Mouse (Mus musculus) neural tube, embryonic 11.5 days (tissue): ENCODE measurements around the gene Frrs1l. TPM values are rescaled to one million over a fixed set of nuclear protein-coding genes. Genes with fewer than 3 reads are reported as not detected.

ENCODE experiments used
- ATAC-seq: fragments of 200-750 bp; cut with Nextera tagmentation; 2 replicates; pipeline ENCODE4 v1.8.0; 2017; ENCODE audit warnings: moderate number of reproducible peaks, mild to moderate bottlenecking, moderate TSS enrichment, moderate library complexity; ENCODE audit not compliant: insufficient read depth, low FRiP score, low TSS enrichment
- DNase-seq: peaks from one replicate; pipeline ENCODE4 v3.0.0-alpha.2; 2015; ENCODE audit warnings: low spot score
- H3K27ac ChIP-seq: fragments of 300-500 bp; sonication (generic); 2 replicates; pipeline ENCODE4 v1.5.1; 2014; ENCODE audit warnings: low read depth, mild to moderate bottlenecking, low read length
- H3K27me3 ChIP-seq: fragments of 300-500 bp; sonication (generic); 2 replicates; pipeline ENCODE4 v1.6.1; 2014; ENCODE audit warnings: mild to moderate bottlenecking, low read length, mixed read lengths; ENCODE audit not compliant: control insufficient read depth, insufficient read depth
- H3K36me3 ChIP-seq: fragments of 300-500 bp; sonication (generic); 2 replicates; pipeline ENCODE4 v1.6.1; 2014; ENCODE audit warnings: mild to moderate bottlenecking, low read length, moderate library complexity, mixed read lengths; ENCODE audit not compliant: control insufficient read depth, insufficient read depth
- H3K4me1 ChIP-seq: fragments of 300-500 bp; sonication (generic); 2 replicates; pipeline ENCODE4 v1.6.1; 2014; ENCODE audit warnings: low read length, mixed read lengths; ENCODE audit not compliant: control insufficient read depth, insufficient read depth
- H3K4me2 ChIP-seq: fragments of 300-500 bp; sonication (generic); 2 replicates; pipeline ENCODE4 v1.6.1; 2014; ENCODE audit warnings: low read depth, mild to moderate bottlenecking, moderate library complexity
- H3K4me3 ChIP-seq: fragments of 300-500 bp; sonication (generic); 2 replicates; pipeline ENCODE4 v1.5.1; 2014; ENCODE audit warnings: low read depth, low read length
- H3K9ac ChIP-seq: fragments of 300-500 bp; sonication (generic); 2 replicates; pipeline ENCODE4 v1.6.1; 2014; ENCODE audit warnings: mild to moderate bottlenecking, low read length
- H3K9me3 ChIP-seq: fragments of 300-500 bp; sonication (generic); 2 replicates; pipeline ENCODE4 v1.6.1; 2016; ENCODE audit warnings: low read length; ENCODE audit not compliant: control insufficient read depth
- WGBS: fragments of 180-500 bp; shearing (Covaris S2); extraction: QIAGEN DNeasy Blood & Tissue Kit; methylation state at CpG from one replicate; pipeline ENCODE4 v1.1.7; 2014; 5-methylcytosine and 5-hydroxymethylcytosine counted together
- polyA plus RNA-seq: library from polyadenylated mRNA; unstranded; fragments of >200 nt; fragmentation: Nextera tagmentation; extraction: Ambion mirVana; gene quantifications from 2 replicates; pipeline ENCODE4 v1.2.1, GENCODE M21; 2014

Frrs1l gene
- 6.1 and 7.2 TPM in 2 replicates for polyA plus RNA-seq

DNA sequence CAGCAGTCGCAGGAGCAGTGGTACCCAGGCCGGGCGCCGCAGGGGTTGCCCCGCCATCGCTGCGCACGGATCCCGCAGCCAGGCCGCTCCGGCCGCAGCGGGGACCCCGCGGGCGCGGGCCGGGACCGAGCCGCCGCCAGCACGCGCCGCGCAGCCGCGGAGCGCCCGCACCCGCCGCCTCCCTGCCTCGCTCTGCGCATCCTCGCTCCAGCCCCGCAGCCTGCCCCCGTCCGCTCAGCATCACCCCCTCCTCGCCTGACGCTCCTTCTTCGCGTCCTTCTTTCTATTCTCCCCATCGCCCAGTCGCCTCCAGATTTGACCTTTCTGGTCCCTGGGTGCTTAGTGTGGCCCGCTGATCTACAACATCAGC is at the start of gene Frrs1l:
Gene Frrs1l (minus strand): TSS at position 177 of the 370 bp plus-strand sequence.
- 0% methylated on average over 25 of the region's 44 CpGs for WGBS
- H3K4me1 ChIP-seq = no peaks in the 10 kb centered on the region; the same call in 1 of the 2 replicates
- H3K27ac ChIP-seq = 0 out of 2 replicates have a peak within 1 kb of the TSS, but pooled peaks have one; percentile 42
- H3K9ac ChIP-seq = peak within 1 kb of the TSS; percentile 75
- H3K4me2 ChIP-seq = peak within 1 kb of the TSS; percentile 95
- peak; percentile 60 for DNase-seq
- ATAC-seq = peak; percentile 85
- no peaks in the 10 kb centered on the region for H3K36me3 ChIP-seq
- H3K27me3 ChIP-seq = peaks cover 13% of the 10 kb centered on the region; the same call in 1 of the 2 replicates
- no peaks in the 10 kb centered on the region for H3K9me3 ChIP-seq
- H3K4me3 ChIP-seq = peak within 1 kb of the TSS; percentile 75

DNA sequence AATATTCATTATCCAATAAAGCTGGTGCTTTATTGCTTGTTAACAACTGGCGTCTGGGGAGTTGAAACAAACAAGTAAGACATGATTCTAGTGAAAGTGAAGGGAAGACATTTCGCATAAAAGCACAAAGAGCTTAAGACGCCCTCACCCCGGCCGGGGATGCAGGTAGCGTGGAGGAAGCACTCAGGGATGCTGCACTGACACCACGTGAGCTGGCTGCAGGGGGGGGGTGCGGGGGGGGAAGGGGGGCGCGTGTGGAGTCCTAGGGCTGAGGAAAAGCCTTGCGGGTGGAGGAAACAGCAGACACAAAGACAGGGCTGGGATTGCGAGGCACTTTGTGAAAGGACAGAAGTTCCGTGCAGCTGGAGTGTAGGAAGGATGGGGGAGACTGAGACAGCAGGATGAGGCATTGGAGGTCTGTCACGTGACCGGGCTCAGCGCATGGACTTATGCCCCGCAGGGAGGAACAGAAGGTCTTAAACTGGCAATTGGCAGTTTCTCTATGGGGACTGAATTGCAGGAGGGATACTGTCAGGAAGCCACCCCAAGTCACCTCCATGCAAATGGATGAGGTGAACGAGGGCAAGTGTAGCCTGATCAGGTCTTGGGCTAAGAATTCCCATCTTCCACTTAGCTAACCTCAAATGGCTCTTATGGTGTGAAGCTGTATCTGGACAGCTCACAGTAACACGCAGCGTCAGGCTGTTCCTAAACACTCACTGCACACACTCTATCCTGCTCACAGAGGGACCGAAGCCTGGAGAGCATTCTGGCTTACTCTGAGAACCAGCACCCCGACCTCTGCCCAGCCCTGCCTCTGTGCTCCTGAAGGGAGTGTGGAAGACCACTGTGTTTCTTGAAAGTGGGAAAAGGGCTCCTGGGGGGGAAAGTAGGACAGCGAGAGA is 49.2 kb upstream of the Frrs1l start:
- no peaks in the 10 kb centered on the region for H3K36me3 ChIP-seq
- peak; percentile 66 for DNase-seq
- WGBS = 14% methylated on average over 22 of the region's 23 CpGs
- H3K27me3 ChIP-seq = no peaks in the 10 kb centered on the region
- peaks cover 8% of the 10 kb centered on the region for H3K4me1 ChIP-seq
- peak overlapping the region; percentile 49 for H3K4me2 ChIP-seq
- 0 out of 2 replicates have a peak overlapping the region, but pooled peaks have one; percentile 14 for H3K27ac ChIP-seq
- H3K4me3 ChIP-seq = peak overlapping the region; percentile 32
- peak overlapping the region; percentile 48 for H3K9ac ChIP-seq
- no peaks in the 10 kb centered on the region for H3K9me3 ChIP-seq
- peak; percentile 75 for ATAC-seq

DNA sequence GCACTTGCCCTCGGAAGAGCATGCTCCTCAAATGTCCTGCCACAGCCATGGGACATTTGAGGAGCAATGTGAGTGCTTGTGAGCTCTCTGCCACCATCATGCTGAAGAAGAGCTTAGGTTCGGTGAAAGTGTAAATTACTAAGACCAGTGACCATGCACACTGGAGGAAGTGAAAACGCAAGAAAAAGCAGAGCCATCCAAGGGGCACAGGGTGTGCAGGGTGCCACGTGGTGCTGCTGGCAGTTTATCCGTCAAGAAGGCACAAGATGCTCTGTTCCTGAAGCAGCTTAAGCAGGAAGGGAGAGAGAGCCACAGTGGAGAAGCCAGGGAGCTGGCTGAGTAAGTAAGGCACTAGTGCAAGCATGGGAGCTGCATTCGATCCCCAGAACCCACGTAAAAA is 47.4 kb upstream of the Frrs1l start:
- H3K4me1 ChIP-seq = peaks cover 8% of the 10 kb centered on the region
- H3K36me3 ChIP-seq = no peaks in the 10 kb centered on the region
- H3K9ac ChIP-seq = no peak overlapping the region
- no peak for ATAC-seq
- H3K4me2 ChIP-seq = no peak overlapping the region
- WGBS = 80% methylated on average over 7 of the region's 7 CpGs
- no peak overlapping the region for H3K27ac ChIP-seq
- no peaks in the 10 kb centered on the region for H3K9me3 ChIP-seq
- H3K27me3 ChIP-seq = no peaks in the 10 kb centered on the region
- no peak for DNase-seq
- H3K4me3 ChIP-seq = no peak overlapping the region

DNA sequence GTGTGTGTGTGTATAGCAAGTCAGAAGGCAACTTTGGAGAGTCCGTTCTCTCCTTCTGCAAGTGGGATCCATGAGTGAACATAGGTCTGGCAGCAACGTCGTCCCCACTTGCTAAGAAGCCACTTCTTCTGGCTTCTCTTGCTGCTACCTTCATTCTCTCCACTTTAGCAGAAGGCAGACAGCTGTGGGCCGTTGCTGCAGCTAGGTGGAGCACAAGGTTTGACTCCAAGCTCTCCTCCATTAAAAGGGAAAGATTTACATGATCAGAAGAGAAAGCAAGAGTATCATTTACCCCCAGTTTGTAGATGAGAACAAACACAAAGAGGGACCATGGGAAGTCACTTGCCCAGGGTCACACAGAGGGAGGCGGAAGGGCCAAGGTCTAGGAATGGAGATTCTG is 44.0 kb upstream of the Frrs1l start:
- H3K27me3 ChIP-seq = no peaks in the 10 kb centered on the region
- no peak for DNase-seq
- no peak overlapping the region for H3K4me2 ChIP-seq
- H3K4me1 ChIP-seq = peaks cover 4% of the 10 kb centered on the region; the same call in 1 of the 2 replicates
- no peaks in the 10 kb centered on the region for H3K36me3 ChIP-seq
- no peak overlapping the region for H3K27ac ChIP-seq
- 74% methylated on average over 5 of the region's 5 CpGs for WGBS
- H3K4me3 ChIP-seq = no peak overlapping the region
- no peak overlapping the region for H3K9ac ChIP-seq
- ATAC-seq = no peak
- no peaks in the 10 kb centered on the region for H3K9me3 ChIP-seq

DNA sequence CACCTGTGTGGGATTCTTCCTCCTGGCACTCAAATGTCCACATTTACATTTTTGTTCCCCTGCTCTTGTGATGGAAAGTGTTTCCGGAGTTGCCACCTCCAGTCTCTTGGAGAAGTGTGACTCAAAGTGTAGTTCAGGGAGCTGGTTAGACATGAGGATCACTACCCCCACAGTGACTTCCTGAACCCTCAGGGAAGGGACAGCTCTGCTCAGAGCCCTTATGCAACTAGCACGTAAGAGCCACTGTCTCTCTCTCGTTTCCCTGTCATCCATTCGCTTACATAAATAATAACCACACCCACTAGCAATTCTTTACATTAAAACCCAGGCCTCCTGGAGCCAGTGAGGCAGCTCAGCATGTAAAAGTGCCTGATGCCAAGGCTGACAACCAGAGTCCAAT is 41.2 kb upstream of the Frrs1l start:
- Histone ChIP-seq H3K4me1 (no peaks in the 10 kb centered on the region), H3K9ac (no peak overlapping the region), H3K27me3 (no peaks in the 10 kb centered on the region), H3K36me3 (no peaks in the 10 kb centered on the region), H3K27ac (no peak overlapping the region), H3K9me3 (no peaks in the 10 kb centered on the region), H3K4me3 (no peak overlapping the region), H3K4me2 (no peak overlapping the region)
- ATAC-seq (no peak), DNase-seq (no peak)
- 76% methylated on average over 4 of the region's 4 CpGs for WGBS

DNA sequence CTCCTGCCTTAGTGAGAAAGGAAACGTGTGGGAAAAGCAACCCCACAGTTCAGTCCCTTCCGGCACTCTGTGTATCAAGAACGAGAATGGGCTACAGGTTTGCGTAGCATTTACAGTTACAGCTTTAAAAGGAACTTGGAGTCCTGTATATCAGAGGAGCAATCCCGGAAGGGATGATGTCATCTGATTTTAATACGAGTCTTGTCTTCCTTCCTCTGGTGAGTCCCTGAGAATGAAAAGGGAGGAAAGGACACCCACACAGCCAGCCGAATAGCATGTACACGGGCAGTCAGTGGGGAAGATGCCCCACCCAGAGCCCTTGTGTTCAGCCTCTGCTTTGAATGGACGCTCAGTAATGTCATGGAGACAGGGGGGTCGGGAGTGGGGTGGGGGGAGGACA is 37.8 kb upstream of the Frrs1l start:
- no peak overlapping the region for H3K4me2 ChIP-seq
- ATAC-seq = no peak
- H3K9me3 ChIP-seq = no peaks in the 10 kb centered on the region
- no peaks in the 10 kb centered on the region for H3K36me3 ChIP-seq
- 76% methylated on average over 10 of the region's 10 CpGs for whole genome bisulfite sequencing
- H3K27me3 ChIP-seq = no peaks in the 10 kb centered on the region
- H3K4me1 ChIP-seq = no peaks in the 10 kb centered on the region
- DNase-seq = no peak
- H3K27ac ChIP-seq = no peak overlapping the region
- H3K4me3 ChIP-seq = no peak overlapping the region
- H3K9ac ChIP-seq = no peak overlapping the region

DNA sequence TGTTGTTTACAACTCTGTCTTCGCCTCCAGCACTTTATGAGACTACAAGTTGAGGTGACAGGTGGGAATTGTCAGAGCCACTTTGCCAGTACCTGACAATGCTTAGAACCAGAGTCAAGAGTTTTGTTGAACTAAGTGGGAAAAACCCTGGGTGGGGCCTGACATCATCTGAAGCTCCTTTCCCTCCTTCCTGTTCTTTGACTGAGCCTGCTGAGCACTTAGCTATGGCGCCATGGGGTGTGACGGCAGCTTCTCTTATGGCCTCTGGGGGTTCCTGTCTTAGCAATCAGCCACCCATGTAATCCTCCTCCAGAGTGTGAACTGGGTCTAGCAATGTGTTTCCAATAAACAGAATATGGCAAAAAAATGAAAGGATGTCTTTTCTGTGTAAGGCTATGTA is 33.3 kb upstream of the Frrs1l start:
- Histone ChIP-seq H3K27ac (no peak overlapping the region), H3K4me3 (no peak overlapping the region), H3K4me1 (no peaks in the 10 kb centered on the region), H3K27me3 (no peaks in the 10 kb centered on the region), H3K9me3 (no peaks in the 10 kb centered on the region), H3K36me3 (no peaks in the 10 kb centered on the region), H3K4me2 (no peak overlapping the region), H3K9ac (no peak overlapping the region)
- DNase-seq (no peak), ATAC-seq (no peak)
- WGBS = 66% methylated on average over 3 of the region's 3 CpGs

DNA sequence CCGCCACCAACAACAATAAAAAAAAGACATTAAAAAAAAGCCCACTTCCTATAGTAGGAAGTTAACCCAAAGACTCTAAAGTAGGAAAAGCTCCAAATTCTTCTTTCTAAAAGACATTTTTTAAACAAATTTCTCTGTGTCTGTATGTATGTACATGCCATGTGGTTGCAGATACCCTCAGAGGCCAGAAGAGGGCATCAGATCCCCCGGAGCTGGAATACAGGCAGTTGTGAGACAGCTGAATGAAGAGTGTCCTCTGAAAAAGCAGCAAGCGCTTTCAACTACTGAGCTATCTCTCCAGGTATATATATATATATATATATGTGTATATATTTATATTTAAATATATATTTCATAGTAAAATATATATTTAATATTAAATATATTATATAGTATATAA is 31.1 kb upstream of the Frrs1l start:
- no peaks in the 10 kb centered on the region for H3K9me3 ChIP-seq
- no peaks in the 10 kb centered on the region for H3K36me3 ChIP-seq
- ATAC-seq = no peak
- no peak overlapping the region for H3K9ac ChIP-seq
- H3K4me1 ChIP-seq = no peaks in the 10 kb centered on the region
- no peak overlapping the region for H3K27ac ChIP-seq
- WGBS = 89% methylated on average over 3 of the region's 3 CpGs
- no peak overlapping the region for H3K4me3 ChIP-seq
- H3K27me3 ChIP-seq = no peaks in the 10 kb centered on the region
- no peak overlapping the region for H3K4me2 ChIP-seq
- DNase-seq = no peak

DNA sequence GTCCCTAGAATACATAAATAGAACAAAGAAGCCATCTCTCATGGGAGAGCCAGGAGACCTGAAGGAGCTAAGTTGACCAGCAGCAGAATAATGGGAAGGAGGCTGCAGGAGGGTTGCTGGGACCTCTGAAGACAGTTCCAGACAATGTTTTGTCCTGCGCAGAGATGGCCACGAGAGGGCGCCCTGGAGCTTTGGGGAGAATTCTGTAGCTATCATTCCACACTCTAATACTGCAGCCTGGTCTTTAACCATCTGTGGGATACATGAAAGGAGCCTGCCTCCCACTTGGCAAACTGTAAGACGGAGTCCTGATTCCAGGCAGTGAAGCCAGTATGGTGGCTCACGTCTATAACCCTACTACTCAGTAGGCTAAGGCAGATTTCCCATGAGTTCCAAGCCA is 27.0 kb upstream of the Frrs1l start:
- Histone ChIP-seq H3K9ac (no peak overlapping the region), H3K4me3 (no peak overlapping the region), H3K4me1 (no peaks in the 10 kb centered on the region), H3K27me3 (no peaks in the 10 kb centered on the region), H3K36me3 (no peaks in the 10 kb centered on the region), H3K27ac (no peak overlapping the region), H3K9me3 (no peaks in the 10 kb centered on the region), H3K4me2 (no peak overlapping the region)
- ATAC-seq (no peak), DNase-seq (peak; percentile 80)
- WGBS = 24% methylated on average over 5 of the region's 5 CpGs
